Mouse (Mus musculus) limb, embryonic 11.5 days (tissue): ENCODE measurements at regions not wholly inside any gene's neighbourhood (a gene's known extent, or its start where the extent isn't known, plus 50 kb on each side); places are given as distances from the start of the nearest gene placed in this dataset.
"Not testable (repeated sequence)": the region's sequence is repeated elsewhere in the genome, so short reads cannot be mapped to it uniquely, and the experiment has no call there.

Experiments
- ATAC-seq: fragments of 200-750 bp; cut with Nextera tagmentation; 2 replicates; pipeline ENCODE4 v1.8.0; 2017; ENCODE audit warnings: low read depth; ENCODE audit not compliant: insufficient number of reproducible peaks, low FRiP score, low TSS enrichment
- DNase-seq: peaks from one replicate; pipeline ENCODE4 v3.0.0-alpha.2; 2015; ENCODE audit warnings: low spot score
- H3K27ac ChIP-seq: fragments of 300-500 bp; sonication (generic); replicated peaks from 2 replicates; pipeline ENCODE4 v1.5.1; 2014; ENCODE audit warnings: low read depth, mild to moderate bottlenecking, low read length
- H3K27me3 ChIP-seq: fragments of 300-500 bp; sonication (generic); 2 replicates; pipeline ENCODE4 v1.6.1; 2014; ENCODE audit warnings: mild to moderate bottlenecking, low read length, mixed read lengths; ENCODE audit not compliant: control insufficient read depth, insufficient read depth
- H3K36me3 ChIP-seq: fragments of 300-500 bp; sonication (generic); 2 replicates; pipeline ENCODE4 v1.6.1; 2014; ENCODE audit warnings: mild to moderate bottlenecking, low read length, moderate library complexity, mixed read lengths; ENCODE audit not compliant: control insufficient read depth, insufficient read depth
- H3K4me1 ChIP-seq: fragments of 300-500 bp; sonication (generic); 2 replicates; pipeline ENCODE4 v1.6.1; 2014; ENCODE audit warnings: low read length, mixed read lengths; ENCODE audit not compliant: control insufficient read depth, insufficient read depth
- H3K4me2 ChIP-seq: fragments of 300-500 bp; sonication (generic); 2 replicates; pipeline ENCODE4 v1.6.1; 2014; ENCODE audit warnings: low read depth, mild to moderate bottlenecking, moderate library complexity; ENCODE audit not compliant: severe bottlenecking
- H3K4me3 ChIP-seq: fragments of 300-500 bp; sonication (generic); 2 replicates; pipeline ENCODE4 v1.5.1; 2014; ENCODE audit warnings: low read depth, low read length
- H3K9ac ChIP-seq: fragments of 300-500 bp; sonication (generic); 2 replicates; pipeline ENCODE4 v1.6.1; 2014; ENCODE audit warnings: mild to moderate bottlenecking, low read length
- H3K9me3 ChIP-seq: fragments of 300-500 bp; sonication (generic); 2 replicates; pipeline ENCODE4 v1.6.1; 2016; ENCODE audit warnings: low read length; ENCODE audit not compliant: control insufficient read depth
- WGBS: fragments of 180-500 bp; shearing (Covaris S2); extraction: QIAGEN DNeasy Blood & Tissue Kit; methylation state at CpG from one replicate; pipeline ENCODE4 v1.1.7; 2014; 5-methylcytosine and 5-hydroxymethylcytosine counted together

DNA sequence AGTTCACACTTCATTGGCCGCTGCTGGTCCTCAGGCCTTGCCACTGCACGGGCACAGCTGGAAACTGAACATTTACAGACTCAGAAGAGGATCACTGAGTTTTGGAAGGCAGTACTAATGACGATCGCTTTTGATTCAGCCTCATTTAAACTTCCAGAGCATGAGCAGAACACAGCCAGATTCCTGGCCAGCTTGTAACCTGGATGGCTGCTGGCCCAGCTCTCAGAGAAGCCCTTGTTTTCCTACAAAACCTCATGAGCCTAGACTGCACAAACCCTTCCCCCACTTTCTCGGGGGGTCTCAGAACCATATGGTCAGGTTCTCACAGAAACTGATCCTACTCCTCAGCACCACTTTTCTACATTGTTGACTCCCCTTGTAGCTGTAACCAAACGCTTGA, 188.2 kb upstream of the Fbxl7 start:
- Histone ChIP-seq H3K36me3 (no peaks in the 10 kb centered on the region), H3K27ac (no peak overlapping the region), H3K27me3 (no peaks in the 10 kb centered on the region), H3K9ac (no peak overlapping the region), H3K4me1 (no peaks in the 10 kb centered on the region), H3K4me2 (no peak overlapping the region), H3K4me3 (no peak overlapping the region), H3K9me3 (no peaks in the 10 kb centered on the region)
- 75% methylated on average over 6 of the region's 6 CpGs for WGBS
- ATAC-seq (no peak), DNase-seq (no peak)

DNA sequence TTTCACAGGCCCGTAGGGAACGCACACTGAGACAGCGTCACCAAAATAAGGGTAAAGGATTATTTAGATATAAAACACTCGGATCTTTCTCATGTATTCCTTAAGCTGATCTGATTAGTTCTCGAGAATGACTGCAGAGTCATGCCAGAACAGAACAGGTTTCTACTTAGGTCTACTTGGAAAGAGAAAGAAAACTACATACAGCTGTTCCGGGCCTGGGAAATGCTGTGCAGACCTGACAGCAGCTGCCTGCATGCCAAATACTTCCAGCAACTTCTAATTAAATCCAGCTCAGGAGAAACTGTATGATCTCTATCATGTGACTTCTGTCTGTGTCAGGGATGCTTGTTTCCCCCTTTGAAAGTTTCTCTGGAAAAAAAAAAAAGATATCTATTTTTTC, 193.8 kb upstream of the Fbxl7 start:
- no peak overlapping the region for H3K4me3 ChIP-seq
- no peaks in the 10 kb centered on the region for H3K4me1 ChIP-seq
- 70% methylated on average over 6 of the region's 6 CpGs for WGBS
- H3K27ac ChIP-seq: no peak overlapping the region
- H3K9me3 ChIP-seq: no peaks in the 10 kb centered on the region
- H3K27me3 ChIP-seq: no peaks in the 10 kb centered on the region
- no peaks in the 10 kb centered on the region for H3K36me3 ChIP-seq
- ATAC-seq (no peak), DNase-seq (peak; percentile 28)
- H3K9ac ChIP-seq: no peak overlapping the region
- no peak overlapping the region for H3K4me2 ChIP-seq

DNA sequence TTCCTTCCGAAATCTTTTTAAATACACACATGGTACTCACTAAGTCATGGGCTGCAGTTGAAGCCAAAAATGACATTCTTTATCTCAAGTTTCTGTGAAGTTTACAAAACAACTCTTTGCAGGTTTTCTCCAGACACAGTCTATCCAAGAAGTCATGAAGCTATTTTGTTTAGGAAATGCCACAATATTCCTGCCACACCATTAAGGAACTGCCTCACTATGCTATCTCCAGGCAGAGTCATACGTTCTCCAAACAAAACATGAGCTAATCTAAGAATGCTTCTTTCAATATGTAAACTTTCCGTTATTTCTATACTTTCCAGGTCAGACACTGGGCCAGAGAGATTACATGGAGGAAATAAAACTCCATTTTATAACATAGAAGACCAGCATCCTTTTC, 198.7 kb upstream of the Fbxl7 start:
- no peak overlapping the region for H3K27ac ChIP-seq
- ATAC-seq: no peak
- H3K9me3 ChIP-seq: no peaks in the 10 kb centered on the region
- no peak overlapping the region for H3K9ac ChIP-seq
- H3K4me1 ChIP-seq: no peaks in the 10 kb centered on the region
- no peak overlapping the region for H3K4me3 ChIP-seq
- H3K27me3 ChIP-seq: no peaks in the 10 kb centered on the region
- no peak for DNase-seq
- H3K4me2 ChIP-seq: no peak overlapping the region
- no peaks in the 10 kb centered on the region for H3K36me3 ChIP-seq
- 92% methylated on average over 3 of the region's 3 CpGs for WGBS

DNA sequence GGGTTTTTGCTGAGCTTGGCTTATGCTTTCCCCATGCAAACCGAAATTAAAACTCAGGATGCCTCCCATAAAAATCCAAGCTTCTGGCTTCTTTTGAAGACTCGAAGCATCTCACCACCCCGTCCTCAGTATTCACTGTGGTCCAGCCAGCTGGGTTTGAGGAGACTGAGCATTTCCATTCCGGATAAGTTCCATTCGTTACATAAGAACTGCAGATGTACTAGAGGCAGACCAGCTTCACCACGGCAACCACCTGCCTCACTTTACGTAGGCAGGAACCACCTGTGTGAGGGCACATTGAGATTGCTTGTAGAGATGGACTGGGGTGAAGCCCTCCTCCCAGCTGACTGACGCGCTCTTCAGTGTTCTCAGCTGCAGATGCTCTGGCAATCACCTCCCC, 199.9 kb upstream of the Fbxl7 start:
- no peaks in the 10 kb centered on the region for H3K36me3 ChIP-seq
- H3K4me1 ChIP-seq: no peaks in the 10 kb centered on the region
- DNase-seq (no peak), ATAC-seq (no peak)
- H3K9me3 ChIP-seq: no peaks in the 10 kb centered on the region
- no peak overlapping the region for H3K4me3 ChIP-seq
- H3K27ac ChIP-seq: no peak overlapping the region
- no peaks in the 10 kb centered on the region for H3K27me3 ChIP-seq
- H3K9ac ChIP-seq: no peak overlapping the region
- WGBS: 89% methylated on average over 9 of the region's 9 CpGs
- no peak overlapping the region for H3K4me2 ChIP-seq

DNA sequence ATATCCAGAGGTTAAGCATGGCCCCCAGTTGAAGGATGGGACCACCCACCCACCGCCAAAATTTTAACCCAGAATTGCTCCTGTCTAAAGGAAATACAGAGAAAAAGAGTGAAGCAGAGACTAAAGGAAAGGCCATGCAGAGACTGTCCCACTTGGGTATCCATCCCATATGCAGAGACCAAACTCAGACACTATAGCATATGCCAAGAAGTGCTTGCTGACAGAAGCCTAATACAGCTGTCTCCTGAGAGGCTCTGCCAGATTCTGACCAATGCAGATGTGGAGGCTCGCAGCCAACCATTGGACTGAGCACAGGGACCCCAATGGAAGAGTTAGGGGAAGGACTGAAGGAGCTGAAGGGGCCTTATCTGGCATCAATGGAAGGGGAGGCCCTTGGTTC, 206.2 kb upstream of the Fbxl7 start:
- H3K9me3 ChIP-seq, DNase-seq, ATAC-seq, H3K27ac ChIP-seq, H3K4me1 ChIP-seq, H3K4me3 ChIP-seq, H3K4me2 ChIP-seq, H3K27me3 ChIP-seq, H3K9ac ChIP-seq, H3K36me3 ChIP-seq: not testable (repeated sequence)
- 86% methylated on average over 2 of the region's 2 CpGs for WGBS

DNA sequence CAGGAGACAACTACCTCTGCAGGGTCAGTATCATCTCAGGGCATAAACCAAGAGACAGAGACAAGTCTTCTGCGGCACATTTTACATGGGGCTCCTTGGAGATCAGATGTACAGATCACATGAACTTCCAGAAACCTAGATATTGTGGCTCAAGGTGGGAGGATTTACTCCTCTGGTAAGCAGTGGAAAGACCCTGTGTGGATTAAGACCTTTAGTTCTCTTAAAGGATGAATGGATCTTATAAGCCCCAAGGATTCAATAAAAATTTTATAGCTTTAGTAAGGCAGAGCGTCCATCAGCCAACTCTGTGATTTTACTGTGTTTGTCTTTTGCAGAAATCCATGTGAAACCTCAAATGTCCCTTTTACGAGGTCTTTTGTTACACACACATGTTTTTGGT, 213.8 kb upstream of the Fbxl7 start:
- H3K9ac ChIP-seq: no peak overlapping the region
- H3K4me3 ChIP-seq: no peak overlapping the region
- H3K4me2 ChIP-seq: no peak overlapping the region
- no peak for DNase-seq
- no peak for ATAC-seq
- no peaks in the 10 kb centered on the region for H3K36me3 ChIP-seq
- H3K27ac ChIP-seq: no peak overlapping the region
- no peaks in the 10 kb centered on the region for H3K9me3 ChIP-seq
- WGBS: 42% methylated on average over 3 of the region's 3 CpGs
- no peaks in the 10 kb centered on the region for H3K27me3 ChIP-seq
- H3K4me1 ChIP-seq: no peaks in the 10 kb centered on the region

DNA sequence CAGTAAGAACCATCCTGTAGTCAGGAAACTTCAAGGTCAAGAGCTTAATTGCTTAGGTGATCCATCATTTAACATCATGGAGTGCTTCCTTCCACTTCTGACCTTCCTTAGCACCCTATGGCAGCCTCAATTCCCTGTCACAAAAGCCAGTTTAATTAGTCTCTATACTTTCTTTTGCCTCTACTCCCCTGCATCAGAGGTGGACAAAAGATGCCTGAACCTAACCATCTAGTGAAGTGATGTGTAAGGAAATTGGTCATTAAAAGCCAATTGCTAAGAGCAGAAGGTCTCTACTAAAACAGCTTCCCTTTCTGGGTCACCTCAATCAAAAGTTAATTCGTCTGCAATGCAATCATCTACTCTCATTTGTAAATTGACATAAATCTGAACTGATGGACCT, 234.3 kb upstream of the Fbxl7 start:
- no peak overlapping the region for H3K9ac ChIP-seq
- H3K36me3 ChIP-seq: no peaks in the 10 kb centered on the region
- no peaks in the 10 kb centered on the region for H3K4me1 ChIP-seq
- 21% methylated on average over 1 of the region's 1 CpGs for WGBS
- no peaks in the 10 kb centered on the region for H3K9me3 ChIP-seq
- no peaks in the 10 kb centered on the region for H3K27me3 ChIP-seq
- ATAC-seq (no peak), DNase-seq (no peak)
- H3K4me3 ChIP-seq: no peak overlapping the region
- no peak overlapping the region for H3K27ac ChIP-seq
- no peak overlapping the region for H3K4me2 ChIP-seq

DNA sequence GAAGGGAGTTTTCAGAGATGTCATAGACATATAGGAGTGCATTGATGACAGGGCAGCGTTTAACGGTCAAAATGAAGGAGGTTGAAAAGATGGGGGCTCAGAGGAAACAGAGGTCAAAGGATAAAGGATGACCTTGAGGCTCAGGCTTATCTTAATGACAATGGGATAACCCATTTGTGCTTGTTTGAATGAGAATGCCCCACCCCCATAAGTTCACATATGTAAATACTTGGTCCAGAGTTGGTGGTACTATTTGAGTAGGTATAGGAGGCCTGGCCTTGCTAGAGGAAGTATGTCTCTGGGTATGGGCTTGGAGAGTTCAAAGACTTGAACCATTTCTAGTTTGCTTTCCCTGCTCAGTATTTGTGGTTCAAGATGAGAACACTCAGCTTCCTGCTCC, 237.4 kb upstream of the Fbxl7 start:
- no peak for ATAC-seq
- Histone ChIP-seq H3K4me3 (no peak overlapping the region), H3K9ac (no peak overlapping the region), H3K4me1 (no peaks in the 10 kb centered on the region), H3K27me3 (no peaks in the 10 kb centered on the region), H3K9me3 (no peaks in the 10 kb centered on the region), H3K4me2 (no peak overlapping the region), H3K36me3 (no peaks in the 10 kb centered on the region), H3K27ac (no peak overlapping the region)
- 90% methylated on average over 2 of the region's 2 CpGs for WGBS
- DNase-seq: no peak

DNA sequence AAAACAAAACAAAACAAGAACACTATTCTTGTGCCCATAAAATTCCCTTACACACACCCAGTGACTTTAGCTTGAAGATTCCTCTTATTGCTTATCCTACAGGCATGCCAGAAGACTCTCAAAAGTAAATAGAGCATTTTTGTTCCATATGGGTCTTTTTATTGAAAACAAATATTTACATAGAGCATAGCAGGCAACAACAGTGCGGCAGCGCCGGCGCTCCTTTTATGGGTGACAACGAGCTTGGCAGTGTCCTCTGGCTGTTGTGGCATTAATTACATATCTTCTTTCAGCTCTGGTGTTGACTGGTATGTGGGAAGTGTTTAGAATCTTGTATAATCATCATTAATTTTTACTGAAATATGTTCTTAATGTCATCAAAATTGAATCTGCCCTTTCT, 242.2 kb upstream of the Fbxl7 start:
- 91% methylated on average over 5 of the region's 5 CpGs for WGBS
- ATAC-seq: no peak
- H3K4me2 ChIP-seq: no peak overlapping the region

More for the DNA sequence above, 242.2 kb upstream of the Fbxl7 start:
- H3K9ac ChIP-seq: no peak overlapping the region
- no peaks in the 10 kb centered on the region for H3K36me3 ChIP-seq
- H3K9me3 ChIP-seq: no peaks in the 10 kb centered on the region
- no peak overlapping the region for H3K4me3 ChIP-seq
- no peak overlapping the region for H3K27ac ChIP-seq
- no peaks in the 10 kb centered on the region for H3K4me1 ChIP-seq
- DNase-seq: no peak
- H3K27me3 ChIP-seq: no peaks in the 10 kb centered on the region
